Mouse (Mus musculus) adrenal gland (tissue): ENCODE data around the gene Elmo1.

Experiments used
- intact Hi-C: fragments of 180-260 bp; cut with DNase I; formaldehyde crosslinking; loops from one replicate; pipeline ENCODE4 v1.15.1; 2025

The Elmo1 gene

GRCm38 (mm10) chr13:20093307-20094045 lies 3.1 kb downstream of the Elmo1 start:
- intact Hi-C loops = loop anchor here (5.0 kb wide), 3 partner anchors 56 to 179 kb away; no protein-coding TSS in a partner anchor

GRCm38 (mm10) chr13:20094916-20095700 lies 4.7 kb downstream of the Elmo1 start:
- intact Hi-C loops = loop anchor here (5.0 kb wide), 3 partner anchors 58 to 177 kb away; no protein-coding TSS in a partner anchor

- intact Hi-C loops = no loop called here
These were observed 6.7 kb downstream of the Elmo1 start for GRCm38 (mm10) chr13:20097006-20097617.

DNA sequence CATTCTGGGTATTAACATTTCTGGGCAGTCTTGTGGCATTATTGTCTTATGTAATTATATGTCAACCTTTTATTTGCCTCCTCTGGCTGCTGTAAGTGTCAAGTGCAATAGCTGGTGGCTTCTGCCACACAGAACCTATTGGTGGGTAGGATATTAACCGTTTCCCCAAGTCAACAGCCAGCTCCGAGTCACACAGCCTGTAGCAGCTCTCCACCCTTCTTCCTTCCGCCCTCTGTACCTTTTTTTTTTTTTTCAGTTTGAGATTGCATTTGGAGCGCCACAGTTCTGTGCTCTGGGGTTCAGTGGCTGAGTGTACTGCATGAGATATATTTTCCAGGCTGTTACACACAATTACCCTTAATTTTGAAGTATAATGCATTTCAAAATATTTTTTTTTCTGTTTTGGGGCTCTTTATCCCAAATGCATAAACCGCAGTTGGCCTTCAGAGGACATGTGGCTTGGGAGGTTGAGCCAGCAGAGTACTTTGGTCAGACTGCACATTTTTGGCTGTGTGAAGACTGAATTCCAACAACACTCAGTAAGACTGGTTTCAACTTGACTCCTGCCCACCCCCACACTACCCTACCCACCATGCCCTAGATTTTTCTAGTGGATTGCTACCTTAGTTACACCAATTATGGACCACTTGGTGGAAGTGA lies 7.7 kb downstream of the Elmo1 start:
- intact Hi-C loops = no loop called here

DNA sequence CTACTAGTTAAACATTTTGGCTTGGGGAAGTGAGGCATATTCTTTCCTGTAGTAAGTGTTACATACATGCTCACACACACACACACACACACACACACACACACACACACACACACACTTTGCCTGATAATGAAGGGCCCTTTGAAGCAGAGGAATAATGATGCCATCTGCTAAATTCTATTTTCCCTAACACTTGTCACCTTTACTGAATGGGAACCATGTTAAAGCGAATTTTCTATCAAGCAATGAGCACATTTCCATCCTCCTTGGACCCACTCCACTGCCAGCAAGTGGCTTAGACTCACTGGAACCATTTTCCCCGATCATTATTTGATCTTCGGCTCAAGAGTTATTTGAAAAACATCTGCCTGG lies 8.2 kb downstream of the Elmo1 start:
- intact Hi-C loops = no loop called here

DNA sequence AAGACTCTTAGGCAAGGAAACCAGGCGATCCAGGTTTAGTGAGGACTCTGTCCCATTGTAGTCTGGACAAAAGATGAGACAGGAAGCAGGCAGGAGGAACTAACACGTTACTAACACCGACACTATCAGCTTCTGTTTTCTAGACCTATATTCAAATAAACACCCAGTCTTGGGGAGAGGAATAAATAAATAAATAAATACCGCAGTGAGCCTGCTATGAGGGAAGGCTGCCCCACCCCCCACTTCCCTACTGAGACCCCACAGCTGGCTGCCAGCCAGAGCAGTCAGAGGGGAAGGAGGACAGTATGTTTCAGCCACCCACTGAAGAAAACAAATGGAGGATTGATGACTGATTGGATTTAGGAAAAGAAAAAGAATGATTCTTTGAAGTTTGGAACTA lies 9.2 kb downstream of the Elmo1 start:
- intact Hi-C loops = no loop called here

DNA sequence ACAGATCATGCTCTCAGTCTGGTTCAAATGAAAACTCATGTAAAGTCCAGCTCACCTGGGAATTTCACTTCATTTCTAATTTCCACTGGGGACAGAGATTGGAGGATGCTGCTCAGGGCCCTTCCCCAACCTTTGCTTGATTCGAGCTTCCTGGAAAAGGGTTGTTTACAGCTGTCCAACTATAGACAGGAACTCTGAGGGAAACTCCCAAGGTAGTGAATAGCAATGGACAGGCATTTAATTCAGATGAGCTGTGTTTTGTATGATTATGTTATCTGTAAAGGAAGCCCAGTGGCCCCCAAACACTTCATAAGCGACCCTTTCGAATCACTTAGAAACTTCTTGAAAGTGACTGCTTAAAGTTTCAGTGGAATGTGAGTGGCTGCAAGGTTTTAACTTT lies 10.0 kb downstream of the Elmo1 start:
- intact Hi-C loops = no loop called here

DNA sequence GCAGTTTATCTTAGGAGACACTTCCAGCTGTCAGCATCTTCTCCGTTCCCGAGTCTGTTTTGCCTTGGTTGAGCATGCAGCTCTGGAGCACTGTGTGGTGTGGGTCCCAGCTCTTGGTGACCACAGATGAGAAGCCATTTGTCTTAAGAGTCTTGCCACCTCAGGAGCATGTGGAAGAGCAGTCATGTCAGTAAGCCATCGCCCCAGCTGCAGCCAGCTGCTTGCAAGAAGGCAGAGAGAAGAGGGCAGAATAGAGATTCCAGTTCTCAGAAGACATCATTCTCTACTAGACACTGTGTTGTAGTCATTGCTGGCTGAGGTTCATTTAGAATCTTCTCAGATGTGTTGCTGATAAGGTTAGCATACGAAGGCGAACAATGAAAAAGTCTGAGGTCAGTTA lies 11.3 kb downstream of the Elmo1 start:
- intact Hi-C loops = no loop called here

- intact Hi-C loops = no loop called here
These were observed 14.4 kb downstream of the Elmo1 start for GRCm38 (mm10) chr13:20104791-20105190.

DNA sequence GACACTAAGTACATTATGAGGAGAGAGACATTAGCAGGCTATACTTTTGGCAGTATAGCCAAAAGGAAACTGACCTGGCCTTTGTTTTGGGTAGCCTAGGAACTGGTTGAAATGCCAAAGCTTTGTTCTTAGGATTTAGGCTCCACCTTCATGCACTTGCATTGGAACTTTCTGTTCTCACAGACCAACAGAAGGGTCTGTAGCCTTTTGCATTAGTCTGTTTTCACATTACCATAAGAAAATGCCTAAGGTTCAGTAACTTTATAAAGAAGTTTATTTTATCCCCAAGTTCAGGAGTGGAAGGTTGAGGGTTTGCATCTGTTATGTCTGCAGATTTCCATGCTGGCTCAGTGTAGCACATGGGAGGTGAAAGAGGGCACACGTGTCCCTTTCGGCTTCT lies 15.6 kb downstream of the Elmo1 start:
- intact Hi-C loops = no loop called here

- intact Hi-C loops = no loop called here
These were observed 17.6 kb downstream of the Elmo1 start for GRCm38 (mm10) chr13:20107953-20108498.

GRCm38 (mm10) chr13:20108956-20109355 lies 18.6 kb downstream of the Elmo1 start:
- intact Hi-C loops = no loop called here

DNA sequence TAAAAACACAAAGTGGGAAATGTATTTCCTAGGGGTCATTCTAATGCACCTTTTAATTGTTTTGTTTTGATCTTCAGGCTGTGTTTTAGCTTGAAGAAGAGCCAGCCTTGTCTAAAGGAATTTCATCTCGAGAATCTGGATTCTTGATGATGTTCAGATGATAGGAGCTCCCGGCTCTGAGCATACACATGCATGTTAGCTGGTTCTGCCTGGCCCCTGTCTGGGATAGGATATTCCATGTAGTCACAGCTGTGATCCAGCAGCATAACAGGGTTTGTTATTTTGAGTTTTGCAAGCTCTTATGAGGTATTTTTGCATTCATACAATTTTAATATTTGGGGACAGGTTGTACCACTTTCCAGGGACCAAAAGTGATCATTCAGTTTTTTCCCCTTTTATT lies 19.1 kb downstream of the Elmo1 start:
- intact Hi-C loops = no loop called here

GRCm38 (mm10) chr13:20109987-20110680 lies 19.7 kb downstream of the Elmo1 start:
- intact Hi-C loops = no loop called here

- intact Hi-C loops = no loop called here
These were observed 20.9 kb downstream of the Elmo1 start for GRCm38 (mm10) chr13:20111256-20111800.

- intact Hi-C loops = no loop called here
These were observed 24.9 kb downstream of the Elmo1 start for GRCm38 (mm10) chr13:20115131-20115907.

DNA sequence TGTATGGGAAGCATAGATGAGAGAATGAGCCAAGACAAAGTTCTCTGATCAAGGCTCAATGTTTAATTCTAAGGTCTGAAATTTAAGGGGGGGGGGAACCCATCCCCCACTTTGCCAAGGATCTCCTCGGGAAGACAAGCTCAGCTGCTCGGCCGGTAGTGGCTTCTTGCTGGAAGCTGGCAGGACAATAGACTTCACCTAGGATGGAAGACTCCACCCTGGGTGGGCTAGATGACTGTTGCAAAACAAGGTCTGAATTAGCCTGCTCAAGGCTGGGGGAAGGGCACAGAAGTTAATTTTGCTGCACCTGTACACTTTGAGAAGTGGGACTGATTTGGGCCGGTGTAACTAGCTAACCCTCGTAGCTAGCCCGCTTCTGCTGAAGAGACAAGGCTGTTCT lies 25.6 kb downstream of the Elmo1 start:
- intact Hi-C loops = no loop called here

GRCm38 (mm10) chr13:20116868-20117510 lies 26.6 kb downstream of the Elmo1 start:
- intact Hi-C loops = no loop called here

GRCm38 (mm10) chr13:20117691-20118090 lies 27.3 kb downstream of the Elmo1 start:
- intact Hi-C loops = no loop called here
